Mouse (Mus musculus): ENCODE results near the gene Ahsg.

DNA sequence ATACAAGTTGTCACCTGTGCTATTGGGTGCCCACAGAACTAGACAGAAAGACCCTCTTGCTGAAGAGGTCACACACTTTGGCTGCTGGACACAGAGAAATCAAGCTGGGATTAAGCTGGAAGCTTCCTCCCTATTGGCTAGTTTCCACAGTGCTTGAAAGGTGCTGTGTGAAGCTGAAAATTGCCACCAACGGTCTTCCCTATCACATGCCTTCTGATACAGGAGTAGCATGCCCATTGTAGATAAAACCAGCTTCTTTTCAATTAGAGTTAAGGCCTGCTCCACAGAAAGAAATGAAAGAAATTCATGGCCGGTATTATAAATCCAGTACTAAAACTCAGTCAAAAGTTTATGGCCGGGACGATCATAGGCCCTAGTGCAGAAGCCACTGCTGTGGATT lies 38.4 kb upstream of the Ahsg start:
- TF ChIP-seq CTCF (conservative IDR thresholded peaks at IDR 0.05; ENCODE audit: insufficient read depth, insufficient read length, low read depth, low read length) (no peak), POLR2A (IDR thresholded peaks at IDR 0.05; ENCODE audit: low read depth, low read length) (no peak)

All from kidney, adult 2 months (tissue).